Mouse (Mus musculus) testis, postnatal 14 days (tissue): Measurements from ENCODE around the gene Tmem186.

ENCODE experiments used
- DNase-seq: peaks from one replicate; pipeline ENCODE4 v3.0.0; 2021; ENCODE audit warnings: low spot score

The Tmem186 gene

GRCm38 (mm10) chr16:8612214-8613005 is 25.1 kb downstream of the Tmem186 start:
- no peak for DNase-seq

GRCm38 (mm10) chr16:8610397-8610796 is 27.1 kb downstream of the Tmem186 start:
- no peak for DNase-seq

GRCm38 (mm10) chr16:8603789-8604188 is 33.7 kb downstream of the Tmem186 start:
- no peak for DNase-seq

- DNase-seq: no peak
Observed at GRCm38 (mm10) chr16:8597516-8597915, 40.0 kb downstream of the Tmem186 start.

GRCm38 (mm10) chr16:8596336-8596735 is 41.2 kb downstream of the Tmem186 start:
- DNase-seq: no peak

GRCm38 (mm10) chr16:8595411-8595810 is 42.1 kb downstream of the Tmem186 start:
- DNase-seq: no peak

GRCm38 (mm10) chr16:8585056-8585455 is 52.5 kb downstream of the Tmem186 start:
- DNase-seq: peak; percentile 42

- peak; percentile 41 for DNase-seq
Observed at GRCm38 (mm10) chr16:8584248-8584647, 53.3 kb downstream of the Tmem186 start.
